Mouse (Mus musculus) CD4-positive, CD25-positive, alpha-beta regulatory T cell, adult 2 months (primary cell): Measurements from ENCODE around the gene Kiz.

Experiments
- DNase-seq: peaks from one replicate; pipeline ENCODE4 v3.0.0-alpha.2; 2012; ENCODE audit warnings: low read depth, low spot score

Kiz gene

GRCm38 (mm10) chr2:146975453-146976028 is 119.9 kb downstream of the Kiz start:
- no peak for DNase-seq

GRCm38 (mm10) chr2:146982786-146983185 is 127.1 kb downstream of the Kiz start:
- DNase-seq = no peak

GRCm38 (mm10) chr2:146984831-146985230 is 129.2 kb downstream of the Kiz start:
- DNase-seq = no peak

- DNase-seq = no peak
Measured at GRCm38 (mm10) chr2:146985807-146986206, 130.1 kb downstream of the Kiz start.

- no peak for DNase-seq
Measured at GRCm38 (mm10) chr2:146986429-146986828, 130.8 kb downstream of the Kiz start.

- DNase-seq = no peak
Measured at GRCm38 (mm10) chr2:147007265-147007664, 151.6 kb downstream of the Kiz start.

- no peak for DNase-seq
Measured at GRCm38 (mm10) chr2:147009084-147009483, 153.4 kb downstream of the Kiz start.

GRCm38 (mm10) chr2:147010141-147010540 is 154.5 kb downstream of the Kiz start:
- DNase-seq = peak; percentile 20

GRCm38 (mm10) chr2:147010952-147011351 is 155.3 kb downstream of the Kiz start:
- peak; percentile 9 for DNase-seq

- peak; percentile 49 for DNase-seq
Measured at GRCm38 (mm10) chr2:147011474-147012140, 155.9 kb downstream of the Kiz start.

GRCm38 (mm10) chr2:147012141-147012622 is 156.5 kb downstream of the Kiz start:
- DNase-seq = no peak

GRCm38 (mm10) chr2:147012623-147013184 is 157.0 kb downstream of the Kiz start, which contains the start of gene Xrn2:
TSS of gene Xrn2 (plus strand) at chr2:147012996.
- peak; percentile 97 for DNase-seq

GRCm38 (mm10) chr2:147013194-147013969 is 157.7 kb downstream of the Kiz start:
- peak; percentile 78 for DNase-seq

- peak; percentile 20 for DNase-seq
Measured at GRCm38 (mm10) chr2:147014101-147014886, 158.6 kb downstream of the Kiz start.
